Mouse (Mus musculus) lung, postnatal 0 days (tissue): ENCODE results near the gene Rufy3. TPM values are rescaled to one million over a fixed set of nuclear protein-coding genes. Genes with fewer than 3 reads are reported as not detected.
A peak's percentile ranks its signal among the peaks of the same experiment; 100 is the strongest.

Experiments used
- ATAC-seq: fragments of 200-750 bp; cut with Nextera tagmentation; 2 replicates; pipeline ENCODE4 v1.8.0; 2017; ENCODE audit warnings: moderate library complexity
- DNase-seq: peaks from one replicate; pipeline ENCODE4 v3.0.0-alpha.2; 2016; ENCODE audit warnings: low spot score
- H3K27ac ChIP-seq: fragments of 300-500 bp; sonication (generic); 2 replicates; pipeline ENCODE4 v1.5.1; 2014; ENCODE audit warnings: antibody characterized with exemption, mild to moderate bottlenecking, low read length, mixed read lengths
- H3K27me3 ChIP-seq: fragments of 300-500 bp; sonication (generic); replicated peaks from 2 replicates; pipeline ENCODE4 v1.6.1; 2014; ENCODE audit warnings: low read length, mixed read lengths; ENCODE audit not compliant: insufficient read depth
- H3K36me3 ChIP-seq: fragments of 300-500 bp; sonication (generic); 2 replicates; pipeline ENCODE4 v1.6.1; 2014; ENCODE audit warnings: low read length, mixed read lengths; ENCODE audit not compliant: insufficient read depth
- H3K4me1 ChIP-seq: fragments of 300-500 bp; sonication (generic); 2 replicates; pipeline ENCODE4 v1.6.1; 2014; ENCODE audit warnings: antibody characterized with exemption, low read depth, low read length, mixed read lengths; ENCODE audit not compliant: insufficient read depth
- H3K4me2 ChIP-seq: fragments of 300-500 bp; sonication (generic); replicated peaks from 2 replicates; pipeline ENCODE4 v1.6.1; 2014; ENCODE audit warnings: low read depth, mild to moderate bottlenecking, low read length, moderate library complexity, mixed read lengths
- H3K4me3 ChIP-seq: fragments of 300-500 bp; sonication (generic); 2 replicates; pipeline ENCODE4 v1.5.1; 2014; ENCODE audit warnings: low read depth, low read length
- H3K9ac ChIP-seq: fragments of 300-500 bp; sonication (generic); replicated peaks from 2 replicates; pipeline ENCODE4 v1.6.1; 2014; ENCODE audit warnings: low read depth, mild to moderate bottlenecking
- H3K9me3 ChIP-seq: fragments of 300-500 bp; sonication (generic); 2 replicates; pipeline ENCODE4 v1.6.1; 2016; ENCODE audit warnings: low read length, mixed read lengths
- CTCF ChIP-seq: IDR thresholded peaks from 2 replicates; pipeline ENCODE4 v1.5.1; 2016; ENCODE audit warnings: antibody characterized with exemption, mild to moderate bottlenecking
- EP300 ChIP-seq: IDR thresholded peaks from 2 replicates; pipeline ENCODE4 v1.6.1; 2016; ENCODE audit warnings: antibody characterized with exemption, mild to moderate bottlenecking, control low read depth
- WGBS: fragments of 180-500 bp; shearing (Covaris S2); extraction: QIAGEN DNeasy Blood & Tissue Kit; methylation state at CpG from one replicate; pipeline ENCODE4 v1.1.7; 2014; 5-methylcytosine and 5-hydroxymethylcytosine counted together
- polyA plus RNA-seq: library from polyadenylated mRNA; unstranded; fragments of >200 nt; fragmentation: Nextera tagmentation; extraction: Ambion mirVana; gene quantifications from 2 replicates; pipeline ENCODE4 v1.2.1, GENCODE M21; 2015

Gene Rufy3
- polyA plus RNA-seq, 1 experiment from 2014 or later: 7.5 TPM

DNA sequence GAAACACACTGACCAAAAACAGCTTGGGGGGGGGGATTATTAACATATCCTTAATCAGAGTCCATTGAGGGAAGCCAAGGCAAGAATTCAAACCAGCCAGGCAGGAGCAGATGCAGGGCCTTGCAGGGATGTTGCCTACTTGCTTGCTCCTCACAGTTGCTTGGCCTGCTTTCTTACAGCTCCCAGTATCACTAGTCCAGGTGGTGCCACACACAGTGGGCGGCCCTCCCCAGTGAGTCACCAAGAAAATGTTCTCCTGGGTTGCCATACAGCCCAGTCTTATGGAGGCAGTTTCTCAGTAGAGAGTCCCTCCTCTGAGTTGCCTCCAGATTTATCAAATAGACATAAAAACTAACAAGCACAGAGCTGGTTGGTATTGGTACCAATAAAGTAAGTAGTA is 49.3 kb downstream of the Rufy3 start:
- WGBS: 100% methylated on average over 1 of the region's 1 CpGs
- Histone ChIP-seq H3K9ac (no peak overlapping the region), H3K4me3 (no peak overlapping the region), H3K9me3 (no peaks in the 10 kb centered on the region), H3K27me3 (no peaks in the 10 kb centered on the region), H3K4me1 (no peaks in the 10 kb centered on the region), H3K4me2 (no peak overlapping the region), H3K36me3 (no peaks in the 10 kb centered on the region), H3K27ac (no peak overlapping the region)
- TF ChIP-seq CTCF (no peak), EP300 (no peak)
- DNase-seq (no peak), ATAC-seq (no peak)

DNA sequence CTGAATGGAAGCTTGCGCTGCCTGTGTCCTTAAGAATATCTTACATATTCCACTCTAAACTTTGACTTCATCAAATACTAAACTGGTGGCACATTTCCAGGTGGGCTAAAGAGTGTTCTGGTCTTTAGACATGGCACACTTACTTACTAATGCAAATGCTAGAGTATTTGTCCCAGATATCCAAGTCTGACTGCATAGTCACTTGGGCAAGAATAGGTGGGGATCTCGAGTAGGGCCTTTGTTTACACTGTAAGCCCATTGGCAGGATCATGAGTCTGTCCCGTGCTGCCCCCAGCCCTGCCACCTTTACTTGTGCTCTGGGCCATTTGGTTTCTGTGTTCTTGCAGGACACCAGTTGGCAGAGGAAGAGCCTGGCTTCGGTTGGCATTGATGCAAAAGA is 52.1 kb downstream of the Rufy3 start:
- H3K4me3 ChIP-seq: no peak overlapping the region
- 59% methylated on average over 4 of the region's 4 CpGs for WGBS
- H3K4me1 ChIP-seq: no peaks in the 10 kb centered on the region
- no peak overlapping the region for H3K4me2 ChIP-seq
- no peaks in the 10 kb centered on the region for H3K9me3 ChIP-seq
- H3K27ac ChIP-seq: no peak overlapping the region
- ATAC-seq: peak; percentile 84
- peak; percentile 67 for DNase-seq
- H3K9ac ChIP-seq: no peak overlapping the region
- no peaks in the 10 kb centered on the region for H3K36me3 ChIP-seq
- TF ChIP-seq EP300: no peak
- no peak for TF ChIP-seq CTCF
- H3K27me3 ChIP-seq: no peaks in the 10 kb centered on the region

DNA sequence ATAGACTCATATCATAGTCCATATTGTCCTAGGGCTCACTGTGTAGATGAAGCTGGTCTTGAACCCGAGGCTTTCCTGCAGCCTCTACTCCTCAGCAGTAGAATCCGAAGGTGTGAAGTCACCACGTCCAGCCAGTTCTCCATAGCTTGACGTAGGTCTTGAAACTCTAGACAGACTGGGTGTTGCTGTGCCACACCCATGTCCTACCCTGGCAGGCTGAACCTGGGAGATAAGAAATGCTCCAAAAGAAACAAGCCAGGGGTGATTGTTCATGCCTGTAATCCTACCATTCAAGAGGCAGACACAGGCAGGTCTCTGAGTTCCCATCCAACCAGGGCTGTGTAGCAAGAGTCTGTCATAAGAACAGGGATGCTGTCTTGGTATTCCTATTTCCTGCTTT is 62.7 kb downstream of the Rufy3 start:
- H3K4me2 ChIP-seq: no peak overlapping the region
- no peak overlapping the region for H3K9ac ChIP-seq
- DNase-seq: no peak
- no peak overlapping the region for H3K4me3 ChIP-seq
- H3K4me1 ChIP-seq: no peaks in the 10 kb centered on the region
- H3K36me3 ChIP-seq: no peaks in the 10 kb centered on the region; the same call in 1 of the 2 replicates
- no peak for TF ChIP-seq EP300
- TF ChIP-seq CTCF: no peak
- 78% methylated on average over 4 of the region's 4 CpGs for WGBS
- H3K9me3 ChIP-seq: no peaks in the 10 kb centered on the region
- H3K27ac ChIP-seq: no peak overlapping the region
- H3K27me3 ChIP-seq: no peaks in the 10 kb centered on the region
- no peak for ATAC-seq

DNA sequence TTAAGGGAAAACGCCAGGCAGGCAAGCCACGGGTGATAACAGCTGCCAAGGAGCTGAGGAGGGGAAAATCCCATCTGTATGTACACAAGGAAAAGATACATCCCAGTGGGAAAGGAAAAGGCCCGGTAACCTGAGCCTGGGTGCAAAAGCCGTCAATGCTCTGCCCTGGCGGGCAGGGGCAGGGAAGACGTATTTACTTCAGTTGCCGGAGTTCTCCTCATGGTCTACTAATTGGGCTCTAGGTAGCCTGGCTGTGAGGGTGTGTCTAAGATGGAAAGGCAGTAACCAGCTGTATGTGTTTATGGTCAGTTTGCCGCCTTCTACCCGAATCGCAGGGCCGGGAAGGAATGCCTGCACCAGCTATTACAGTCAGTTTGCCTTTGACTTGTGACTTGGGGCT is 64.3 kb downstream of the Rufy3 start:
- TF ChIP-seq EP300: no peak
- no peak for TF ChIP-seq CTCF
- H3K36me3 ChIP-seq: no peaks in the 10 kb centered on the region; the same call in 1 of the 2 replicates
- ATAC-seq: no peak

DNA sequence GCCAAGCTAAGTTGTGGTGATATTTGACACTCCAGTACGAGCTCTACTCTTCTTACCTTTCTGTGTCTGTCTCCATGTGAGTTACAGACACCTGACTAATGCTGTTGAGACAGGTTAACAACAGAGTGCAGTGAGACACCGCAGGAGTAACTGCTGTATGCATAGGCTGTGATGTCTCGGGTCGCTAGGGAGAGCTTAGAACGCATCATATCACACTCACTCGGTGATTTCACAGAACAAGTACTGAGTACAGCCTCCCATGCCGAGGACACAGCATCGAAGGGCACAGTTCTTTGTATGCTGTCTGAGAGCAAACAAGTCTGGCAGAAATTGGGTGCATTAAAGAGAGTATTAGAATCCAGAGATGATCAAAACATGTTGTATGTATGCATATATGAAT is 65.1 kb downstream of the Rufy3 start:
- H3K4me3 ChIP-seq: no peak overlapping the region
- ATAC-seq (no peak), DNase-seq (no peak)
- H3K27me3 ChIP-seq: no peaks in the 10 kb centered on the region
- H3K9ac ChIP-seq: no peak overlapping the region
- WGBS: 74% methylated on average over 8 of the region's 8 CpGs
- TF ChIP-seq CTCF (no peak), EP300 (no peak)
- no peak overlapping the region for H3K27ac ChIP-seq
- H3K4me2 ChIP-seq: no peak overlapping the region
- H3K4me1 ChIP-seq: no peaks in the 10 kb centered on the region
- no peaks in the 10 kb centered on the region; the same call in 1 of the 2 replicates for H3K36me3 ChIP-seq
- H3K9me3 ChIP-seq: no peaks in the 10 kb centered on the region

More for the DNA sequence above, 64.3 kb downstream of the Rufy3 start:
- no peak overlapping the region for H3K9ac ChIP-seq
- H3K4me2 ChIP-seq: no peak overlapping the region
- 58% methylated on average over 11 of the region's 11 CpGs for WGBS
- no peaks in the 10 kb centered on the region for H3K27me3 ChIP-seq
- DNase-seq: no peak
- H3K9me3 ChIP-seq: no peaks in the 10 kb centered on the region
- no peak overlapping the region for H3K27ac ChIP-seq
- no peaks in the 10 kb centered on the region for H3K4me1 ChIP-seq
- H3K4me3 ChIP-seq: no peak overlapping the region

DNA sequence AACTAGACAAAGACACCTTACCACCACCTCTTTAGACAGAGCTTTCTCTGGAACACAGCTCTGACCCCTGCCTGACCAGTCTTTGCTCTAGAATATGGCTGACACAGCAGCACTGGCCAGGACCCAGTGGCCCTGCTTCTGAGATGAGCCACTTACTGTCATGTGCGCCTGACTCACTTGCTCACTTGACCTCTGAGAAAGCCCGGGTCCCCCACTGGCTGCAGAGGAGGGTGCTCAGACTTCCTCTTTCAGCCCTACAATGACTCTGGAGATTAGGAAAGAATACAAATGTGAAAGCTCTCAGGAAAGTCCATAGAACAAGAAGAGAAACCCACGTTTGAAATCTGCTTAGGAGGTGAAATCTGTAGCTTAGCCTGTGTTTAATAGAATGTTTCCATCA is 66.0 kb downstream of the Rufy3 start:
- WGBS: 42% methylated on average over 3 of the region's 3 CpGs
- Histone ChIP-seq H3K27me3 (no peaks in the 10 kb centered on the region), H3K9ac (no peak overlapping the region), H3K4me1 (no peaks in the 10 kb centered on the region), H3K27ac (no peak overlapping the region), H3K36me3 (no peaks in the 10 kb centered on the region; the same call in 1 of the 2 replicates), H3K9me3 (no peaks in the 10 kb centered on the region), H3K4me2 (no peak overlapping the region), H3K4me3 (no peak overlapping the region)
- peak; percentile 70 for ATAC-seq
- TF ChIP-seq EP300: no peak
- no peak for TF ChIP-seq CTCF
- DNase-seq: peak; percentile 47

DNA sequence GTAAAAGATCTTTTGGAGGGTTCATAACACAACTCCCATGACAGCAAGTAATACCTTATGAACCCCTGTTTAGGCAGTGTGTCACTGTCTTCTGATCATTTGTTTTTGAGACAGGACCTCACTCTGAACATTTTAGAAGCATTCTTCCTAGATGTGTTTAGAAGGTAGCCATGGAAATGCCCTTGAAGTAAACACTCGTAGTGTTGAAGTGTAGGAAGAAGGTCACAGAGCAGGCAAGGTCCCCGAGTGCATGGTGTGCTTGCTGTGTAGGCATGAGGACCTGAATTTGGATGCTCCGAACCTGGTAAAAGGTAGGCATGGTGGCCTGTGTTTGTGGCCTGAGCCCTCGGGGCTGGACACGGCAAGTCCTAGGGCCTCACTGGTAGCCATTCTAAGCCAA is 66.7 kb downstream of the Rufy3 start:
- no peaks in the 10 kb centered on the region; the same call in 1 of the 2 replicates for H3K36me3 ChIP-seq

More for the DNA sequence above, 66.7 kb downstream of the Rufy3 start:
- no peaks in the 10 kb centered on the region for H3K9me3 ChIP-seq
- H3K4me1 ChIP-seq: no peaks in the 10 kb centered on the region
- no peak for DNase-seq
- H3K4me2 ChIP-seq: no peak overlapping the region
- no peak overlapping the region for H3K27ac ChIP-seq
- H3K4me3 ChIP-seq: no peak overlapping the region
- H3K27me3 ChIP-seq: no peaks in the 10 kb centered on the region
- H3K9ac ChIP-seq: no peak overlapping the region
- ATAC-seq: peak; percentile 28; the same call in 1 of the 2 replicates
- no peak for TF ChIP-seq EP300
- TF ChIP-seq CTCF: no peak
- WGBS: 70% methylated on average over 5 of the region's 5 CpGs
